Mouse (Mus musculus) heart, embryonic 15.5 days (tissue): ENCODE results near the gene Zdhhc20. TPM values are rescaled to one million over a fixed set of nuclear protein-coding genes. Genes with fewer than 3 reads are reported as not detected.

Experiments used
- microRNA-seq: library from miRNA; unstranded; fragments of <30 nt; microRNA quantifications from one replicate; pipeline ENCODE4, GENCODE M21; 2016
- polyA plus RNA-seq: library from polyadenylated mRNA; unstranded; fragments of >200 nt; fragmentation: Nextera tagmentation; extraction: Ambion mirVana; gene quantifications from 2 replicates; pipeline ENCODE4 v1.2.1, GENCODE M21; 2015

Zdhhc20 gene
- polyA plus RNA-seq, 1 experiment from 2014 or later: 40.3 TPM

Small RNA genes within 50 kb of the gene (microRNA-seq; reads per million reads assigned to microRNA genes)
- not detected for gene Mir3077

Other genes starting within 250 kb of the Zdhhc20 start
- 11.1 and 12.6 TPM in 2 replicates for gene Xpo4, start 224.8 kb downstream of the Zdhhc20 start, polyA plus RNA-seq
- not detected in 2 replicates for gene Gm49361, start 144.2 kb downstream of the Zdhhc20 start, polyA plus RNA-seq
- 20.3 and 26.2 TPM in 2 replicates for gene Lats2, start 131.9 kb downstream of the Zdhhc20 start, polyA plus RNA-seq
- 17.3 and 19.7 TPM in 2 replicates for gene Sap18, start 92.1 kb downstream of the Zdhhc20 start, polyA plus RNA-seq
- 21.2 and 22.3 TPM in 2 replicates for gene Ska3, start 64.1 kb downstream of the Zdhhc20 start, polyA plus RNA-seq
- gene Mrpl57, start 64.0 kb downstream of the Zdhhc20 start, polyA plus RNA-seq: 116 and 118 TPM in 2 replicates
- gene Micu2, start 109.0 kb upstream of the Zdhhc20 start, polyA plus RNA-seq: 82.6 and 83.7 TPM in 2 replicates
- 6.6 and 7.2 TPM in 2 replicates for gene Fgf9, start 180.3 kb upstream of the Zdhhc20 start, polyA plus RNA-seq